Mouse (Mus musculus) c-Kit-positive CD71-positive TER-119-positive erythroid progenitor cells, embryonic 14.5 days (primary cell): Measurements from ENCODE around the gene Gm3625.

Source experiments
- DNase-seq: peaks from one replicate; pipeline ENCODE4 v3.0.0-alpha.2; 2013; ENCODE audit warnings: low spot score

The Gm3625 gene

DNA sequence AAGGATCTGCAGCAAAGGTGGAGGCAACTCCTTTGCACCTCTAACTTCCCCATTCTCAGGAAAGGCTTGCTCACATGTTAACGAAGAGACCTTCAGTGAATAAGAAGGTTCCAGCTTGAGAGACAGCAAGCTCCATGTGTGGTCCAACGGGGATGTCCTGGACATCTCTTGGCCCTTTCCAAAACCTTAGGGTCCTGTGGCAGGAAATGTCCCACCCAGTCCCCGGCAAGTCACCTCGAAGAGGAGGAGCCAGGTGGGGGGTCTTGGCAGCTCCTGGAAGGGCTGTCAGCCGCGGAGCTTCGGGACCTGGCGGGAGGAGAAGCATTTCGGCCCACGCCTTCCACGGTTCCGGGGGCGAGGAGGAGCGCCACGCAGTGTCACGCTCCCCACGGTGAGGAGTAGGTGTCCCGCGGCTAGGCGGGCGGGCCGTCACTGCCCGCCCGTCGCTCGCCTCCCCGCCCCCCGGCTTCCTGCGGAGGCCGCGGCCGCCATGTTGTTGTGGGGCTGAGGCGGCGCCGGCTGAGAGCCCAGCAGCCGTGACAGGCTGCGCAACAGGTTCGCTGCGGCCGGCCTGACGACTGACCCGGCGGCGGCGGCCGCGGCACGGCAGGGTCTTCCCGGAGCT, at the start of gene Gm3625, which contains the start of gene Itsn2:
TSS of gene Gm3625 (minus strand) at position 387 of the 625 bp plus-strand sequence.
TSS of gene Itsn2 (plus strand) at position 98 of the 625 bp plus-strand sequence.
- peak; percentile 56 for DNase-seq

DNA sequence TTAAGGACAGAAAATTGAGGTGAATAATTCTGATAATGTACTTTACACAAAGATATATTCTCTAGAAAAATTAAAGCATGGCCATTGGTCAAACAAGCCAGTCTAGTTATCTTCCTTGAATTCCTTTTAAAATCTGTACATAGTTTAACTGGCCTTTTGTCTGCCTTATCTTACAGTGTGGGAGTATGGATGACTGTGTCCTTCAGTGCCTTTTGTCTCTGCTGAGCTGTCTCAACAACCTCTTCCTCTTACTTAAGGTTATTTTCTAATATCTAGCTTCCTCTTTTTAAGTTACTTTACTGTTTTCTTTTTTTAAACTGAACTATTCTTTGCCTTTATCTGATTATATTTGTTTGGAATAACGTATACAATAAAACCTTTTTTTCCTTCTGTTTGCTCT, 48.0 kb upstream of the Gm3625 start:
- no peak for DNase-seq

DNA sequence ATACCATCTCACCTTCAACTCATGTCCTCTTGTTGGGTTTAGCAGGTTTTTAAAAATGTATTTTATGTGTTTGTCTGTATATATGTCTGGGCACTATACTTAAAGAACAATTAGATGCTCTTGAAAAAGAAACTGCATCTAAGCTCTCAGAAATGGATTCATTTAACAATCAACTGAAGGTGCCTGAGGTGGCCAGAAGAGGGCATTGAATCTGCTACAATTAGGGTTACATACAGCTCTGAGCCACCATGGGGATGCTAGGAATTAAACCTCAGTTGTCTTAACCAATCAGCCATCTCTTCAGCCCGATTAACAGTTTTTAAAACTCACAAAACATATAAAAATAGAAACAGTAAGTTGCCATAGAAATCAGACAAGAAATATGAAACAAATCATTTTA, 45.7 kb upstream of the Gm3625 start:
- no peak for DNase-seq

DNA sequence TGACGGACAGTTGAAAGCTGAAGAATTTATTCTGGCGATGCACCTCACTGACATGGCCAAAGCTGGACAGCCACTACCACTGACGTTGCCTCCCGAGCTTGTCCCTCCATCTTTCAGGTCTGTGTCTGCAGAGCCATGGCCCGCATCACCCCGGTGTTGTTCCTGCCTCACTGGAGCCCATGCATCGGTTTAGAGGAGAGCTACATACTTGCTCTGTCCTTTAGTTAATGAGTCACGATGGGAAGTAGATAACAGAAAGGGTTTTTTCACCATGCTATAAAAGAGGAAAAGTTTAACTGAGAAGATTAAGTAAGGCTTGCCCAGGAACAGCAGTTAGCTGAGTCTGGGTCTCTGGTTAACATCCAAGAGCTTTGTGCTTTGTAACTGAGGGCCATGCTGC, 40.2 kb upstream of the Gm3625 start:
- no peak for DNase-seq

DNA sequence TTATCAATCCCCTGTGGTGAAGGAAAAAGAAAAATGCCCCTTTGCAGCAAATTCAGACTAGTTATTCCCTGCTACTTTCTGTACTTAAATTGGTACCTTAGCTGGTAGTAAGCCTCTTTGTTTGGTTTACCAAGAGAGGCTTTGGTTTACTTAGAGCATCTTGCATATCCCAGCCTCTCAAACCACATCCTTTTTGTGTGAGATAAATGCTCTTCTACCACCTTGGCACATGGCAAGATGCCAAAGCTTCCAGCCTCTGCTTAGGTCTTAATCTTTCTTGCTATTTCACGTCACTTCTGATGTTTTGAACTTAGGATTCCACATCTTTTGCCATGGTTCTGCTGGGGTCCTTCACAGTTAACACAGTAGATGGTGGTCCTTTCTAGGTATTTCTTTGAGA, 31.5 kb upstream of the Gm3625 start:
- DNase-seq: no peak

DNA sequence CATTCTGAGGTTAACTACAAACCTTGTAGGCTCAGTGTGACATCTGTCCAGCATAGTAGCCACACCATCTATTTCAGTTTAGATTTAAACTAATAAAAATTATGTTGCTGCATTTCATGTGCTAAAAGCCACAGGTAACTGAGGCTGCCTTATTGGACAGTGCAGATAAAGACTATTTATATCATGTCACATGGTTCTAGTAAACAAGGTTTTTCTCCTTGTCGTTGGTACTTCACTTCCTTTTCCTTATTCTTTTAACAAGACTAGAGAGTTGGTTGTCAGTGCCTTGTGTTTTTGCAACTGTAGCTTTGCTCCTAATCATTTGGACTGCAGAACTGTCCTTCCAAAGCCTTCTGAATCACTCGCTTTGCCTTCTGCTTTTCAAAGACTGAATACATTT, 22.0 kb upstream of the Gm3625 start:
- no peak for DNase-seq

DNA sequence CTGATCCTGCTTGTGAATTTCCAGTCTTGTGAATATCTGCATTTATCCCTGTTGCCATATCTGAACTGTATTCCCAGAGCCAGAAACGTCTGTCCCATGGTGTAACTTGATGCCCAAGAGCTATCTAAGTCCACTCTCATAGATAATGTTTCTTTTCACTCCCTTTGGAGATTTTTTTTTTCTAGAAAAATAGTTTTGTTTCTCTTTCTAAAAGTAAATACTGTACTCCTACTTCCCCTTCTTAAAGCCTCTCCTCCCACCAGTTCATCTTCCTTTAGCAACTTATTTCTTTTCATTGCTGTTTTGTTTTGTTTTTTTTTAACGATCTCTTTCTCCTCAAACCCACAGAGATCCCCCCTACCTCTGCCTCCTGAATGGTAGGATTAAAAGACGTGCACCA, 13.9 kb upstream of the Gm3625 start:
- DNase-seq: no peak

DNA sequence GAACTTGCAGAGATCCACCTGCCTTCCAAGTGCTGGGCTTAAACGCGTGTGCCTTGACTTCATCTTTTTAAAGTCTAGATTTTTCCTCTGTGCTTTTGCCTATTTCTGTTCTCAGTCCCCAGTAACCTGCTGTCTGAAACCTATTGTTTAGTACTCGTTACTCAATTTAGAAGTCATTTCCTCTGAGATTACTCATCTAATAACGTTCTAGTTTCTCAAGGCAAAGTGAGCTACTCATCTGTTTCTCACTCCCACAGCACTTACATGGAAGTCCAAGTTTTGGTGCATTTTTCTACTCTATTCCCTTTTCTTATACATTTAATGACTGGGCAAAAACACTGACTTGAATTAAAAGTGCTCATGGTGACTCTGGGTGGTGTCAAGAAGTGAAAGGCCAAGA, 7.0 kb upstream of the Gm3625 start:
- no peak for DNase-seq

DNA sequence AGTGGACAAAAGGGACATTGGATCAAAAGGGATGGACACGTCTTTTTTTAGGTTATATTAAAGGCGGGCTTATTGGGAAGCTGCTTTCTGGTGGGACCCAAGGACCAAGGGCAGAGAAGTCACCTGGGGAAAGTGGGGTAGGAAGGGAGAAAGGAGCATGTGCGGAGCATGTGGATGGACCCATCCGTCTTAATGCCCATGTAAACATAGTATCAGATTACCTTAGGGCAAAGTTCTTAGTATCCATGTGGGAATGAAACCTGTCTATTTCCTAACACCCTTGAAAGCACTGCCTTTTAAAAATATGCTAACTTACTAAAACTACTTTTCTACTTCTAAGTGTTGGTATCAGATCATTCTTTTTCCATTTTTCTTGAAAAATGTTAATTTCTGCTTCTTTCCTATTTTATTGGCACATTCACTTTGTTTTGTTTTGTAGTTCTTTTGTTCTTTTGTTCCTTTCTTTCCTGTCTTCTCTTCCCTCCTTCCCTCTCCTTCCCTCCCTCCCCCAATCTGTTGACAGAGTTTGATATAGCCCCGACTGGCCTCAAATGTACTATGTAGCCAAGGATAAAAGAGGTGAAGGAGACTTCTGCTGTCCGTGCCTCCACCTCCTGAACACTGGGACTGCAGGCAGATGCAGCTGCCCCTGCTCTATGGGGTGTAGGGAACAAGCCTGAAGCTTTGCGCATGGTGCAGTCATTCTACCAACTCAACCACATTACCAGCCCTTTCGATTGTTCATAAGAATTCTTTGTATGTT, 6.1 kb upstream of the Gm3625 start:
- no peak for DNase-seq

DNA sequence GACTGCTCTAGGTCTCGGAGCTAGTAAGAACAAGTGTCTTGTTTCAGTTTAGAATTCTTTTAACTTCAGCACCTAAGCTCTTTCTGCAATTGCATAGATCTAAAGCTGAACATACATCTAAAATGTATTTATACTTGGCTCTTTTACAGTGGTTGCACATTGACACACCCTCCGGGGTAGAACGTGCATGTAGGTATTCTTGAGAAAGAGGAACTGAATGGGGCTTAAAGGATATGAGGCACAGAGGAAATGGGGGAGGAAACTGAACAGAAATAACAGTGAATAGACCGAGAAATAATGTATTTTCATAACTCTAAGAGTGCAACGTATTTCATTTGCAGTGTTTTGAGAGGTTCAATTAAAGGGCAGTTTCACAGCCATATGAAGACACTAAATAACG, 2.3 kb upstream of the Gm3625 start:
- no peak for DNase-seq

DNA sequence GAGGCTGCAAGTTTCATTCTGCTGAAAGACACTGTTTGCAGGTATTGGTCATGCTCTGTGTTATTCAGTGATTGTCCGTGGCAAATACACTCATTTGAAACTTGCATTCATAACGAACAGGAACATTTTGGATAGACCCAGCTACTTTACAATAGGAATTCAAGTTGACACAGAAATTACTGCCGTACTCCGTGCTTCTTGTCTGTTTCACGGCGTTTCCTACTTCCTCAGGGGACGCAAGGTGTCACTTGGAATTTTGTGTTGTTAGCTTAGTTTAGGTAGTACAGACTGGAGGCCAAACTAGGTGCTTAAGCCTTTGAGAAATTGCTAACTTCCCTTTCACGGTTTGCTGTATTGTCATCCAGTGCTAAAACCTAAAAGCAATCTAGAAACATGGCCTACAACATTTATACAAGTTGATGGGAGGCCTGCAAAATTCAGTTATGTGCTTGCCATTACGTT, 1.2 kb upstream of the Gm3625 start:
- DNase-seq: no peak

DNA sequence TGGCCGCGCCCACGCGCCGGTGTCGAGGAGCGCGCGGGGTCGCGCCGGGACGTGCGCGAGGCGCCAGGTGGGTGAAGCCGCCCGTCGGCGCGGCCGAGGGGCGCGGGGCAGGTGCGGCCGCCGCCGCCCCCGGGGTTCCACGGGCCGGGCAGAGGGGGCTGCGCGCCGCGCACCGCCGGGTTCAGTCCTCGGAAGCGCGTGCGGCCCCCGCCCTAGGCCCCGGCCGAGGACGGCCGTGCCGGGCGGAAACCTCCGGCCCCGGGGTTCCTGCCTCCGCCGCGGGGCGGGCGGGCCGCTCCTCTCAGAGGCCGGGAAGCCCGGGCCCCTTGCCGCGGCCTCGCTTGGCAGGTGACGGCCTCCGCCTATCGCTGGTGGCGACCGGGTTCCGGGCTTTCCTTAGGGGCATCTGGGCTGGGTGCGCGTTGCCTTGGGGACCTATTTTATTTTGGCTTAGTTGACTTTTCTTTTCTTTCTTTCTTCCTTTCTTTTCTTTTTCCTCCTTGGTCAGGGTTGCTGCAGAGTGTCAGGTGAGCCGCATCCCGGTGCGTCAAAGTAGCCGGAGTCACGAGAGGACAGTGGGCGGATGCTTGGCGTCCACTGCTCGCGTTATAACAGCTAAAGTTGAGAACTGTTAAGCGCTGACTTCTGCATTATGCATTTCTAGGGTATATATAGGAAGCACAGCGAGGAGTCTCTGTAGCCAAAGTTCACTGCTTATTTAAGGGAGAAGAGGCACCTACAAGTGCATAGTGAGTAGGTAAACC, 621 bp upstream of the Gm3625 start:
- DNase-seq: peak; percentile 44

DNA sequence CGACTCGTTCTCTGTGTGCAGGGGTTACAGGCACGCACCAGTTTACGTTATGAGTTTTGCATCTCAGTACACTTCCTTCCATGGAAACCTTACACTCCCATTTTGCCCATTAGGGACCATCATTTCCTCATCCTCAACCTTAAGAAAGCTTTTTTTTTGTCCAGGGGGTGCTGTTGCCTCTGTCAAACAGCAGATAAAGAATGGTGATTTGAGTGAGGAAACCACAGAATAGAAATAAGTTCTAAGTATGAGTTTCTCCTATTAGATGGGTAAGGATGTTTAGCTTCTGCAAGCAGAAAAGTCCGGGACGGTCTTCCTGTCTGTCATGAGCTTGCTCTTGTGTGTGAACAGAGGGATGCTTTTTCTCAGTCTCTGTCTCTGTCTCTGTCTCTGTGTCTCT, 702 bp downstream of the Gm3625 start:
- DNase-seq: peak; percentile 20

DNA sequence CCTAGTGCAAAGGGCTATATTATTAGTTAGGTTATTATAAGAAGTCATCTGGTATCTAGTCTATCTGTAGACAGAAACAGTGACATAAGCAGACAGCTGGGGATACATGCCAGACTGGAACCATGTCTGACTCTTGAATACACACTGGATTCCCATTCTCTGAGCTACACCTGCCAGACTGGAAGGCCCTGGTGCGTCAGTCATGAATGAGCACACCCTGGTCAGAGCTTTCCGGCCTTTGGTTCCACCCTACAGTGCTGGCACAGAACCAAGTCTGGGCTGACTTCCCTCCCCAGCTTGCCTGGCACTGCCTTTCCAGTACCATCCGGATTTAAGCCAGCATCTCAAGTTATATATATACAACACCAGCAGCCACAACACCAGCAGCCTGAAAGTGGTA, 4.1 kb downstream of the Gm3625 start:
- no peak for DNase-seq

DNA sequence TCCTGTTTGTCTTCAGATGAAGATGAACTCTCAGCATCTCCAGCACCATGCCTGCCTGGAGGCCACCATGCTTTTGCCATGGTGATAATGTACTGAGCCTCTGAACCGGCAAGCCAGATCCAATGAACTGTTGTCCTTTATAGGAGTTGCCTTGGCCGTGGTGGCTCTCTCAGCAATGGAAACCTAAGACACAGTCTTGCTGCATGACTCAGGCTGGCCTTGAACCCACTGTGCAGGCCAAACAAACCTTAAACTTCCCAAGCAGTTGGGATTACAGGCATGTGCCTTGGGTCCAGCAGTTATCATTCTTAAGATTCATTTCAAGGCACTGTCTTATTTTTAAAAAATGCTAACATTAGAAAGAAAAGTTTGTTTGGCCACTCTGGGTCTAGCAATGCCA, 4.9 kb downstream of the Gm3625 start:
- no peak for DNase-seq

DNA sequence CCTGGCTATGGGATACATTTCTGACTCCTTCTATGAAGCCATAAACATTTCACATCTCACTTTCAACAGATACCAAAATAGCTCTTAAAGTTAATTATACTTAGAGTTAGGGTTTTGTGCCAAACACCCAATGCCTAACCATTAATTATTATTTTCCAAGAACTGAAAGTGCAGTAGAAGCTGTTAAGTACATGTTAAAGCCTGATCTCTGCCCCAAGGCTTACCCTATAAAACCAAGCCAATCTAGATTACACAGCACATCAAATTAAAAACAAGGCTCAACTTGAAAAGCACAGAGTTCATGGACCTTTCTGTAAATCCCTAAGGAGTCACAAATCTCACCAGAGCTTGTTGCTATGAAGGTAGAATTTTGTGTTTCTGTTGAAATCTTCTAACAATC, 10.4 kb downstream of the Gm3625 start:
- DNase-seq: no peak

DNA sequence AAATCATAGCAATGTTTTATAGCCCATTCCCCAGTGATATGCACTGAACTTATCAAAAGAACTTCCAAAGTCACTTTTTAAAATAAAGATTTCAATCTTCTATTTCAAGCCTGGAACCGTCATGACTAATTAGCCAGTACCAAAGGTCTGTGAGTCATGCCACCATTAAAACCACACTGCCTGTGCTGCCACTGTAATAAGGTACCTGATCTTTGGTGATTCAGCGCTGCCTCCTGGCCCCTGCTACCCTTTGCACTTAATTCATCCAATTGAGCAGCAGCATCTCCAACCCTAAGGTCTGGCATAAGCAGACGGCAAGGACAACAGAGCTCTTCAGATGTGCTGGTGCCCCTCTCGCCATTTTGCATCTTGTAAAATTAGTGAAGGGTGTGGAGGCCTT, 18.7 kb downstream of the Gm3625 start:
- no peak for DNase-seq

DNA sequence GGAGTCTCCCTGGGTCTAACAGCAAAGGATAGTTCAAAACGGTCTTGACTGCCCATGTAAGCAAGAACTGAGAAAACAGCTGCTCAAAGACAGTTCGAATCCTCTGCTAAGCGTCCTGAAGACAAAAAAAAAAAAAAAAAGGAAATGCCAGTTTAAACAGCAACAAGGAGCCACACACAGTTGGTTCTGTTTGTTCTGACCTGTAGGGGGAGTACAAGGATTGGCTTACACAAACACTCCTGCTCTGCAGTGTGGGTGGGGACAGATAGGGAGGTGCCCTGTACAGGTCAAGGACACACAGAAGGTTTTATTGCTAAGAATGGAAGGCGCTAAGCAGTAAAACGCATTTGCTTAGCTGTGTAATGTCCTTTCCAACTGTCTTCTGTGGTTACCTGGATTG, 20.9 kb downstream of the Gm3625 start:
- DNase-seq: peak; percentile 65

DNA sequence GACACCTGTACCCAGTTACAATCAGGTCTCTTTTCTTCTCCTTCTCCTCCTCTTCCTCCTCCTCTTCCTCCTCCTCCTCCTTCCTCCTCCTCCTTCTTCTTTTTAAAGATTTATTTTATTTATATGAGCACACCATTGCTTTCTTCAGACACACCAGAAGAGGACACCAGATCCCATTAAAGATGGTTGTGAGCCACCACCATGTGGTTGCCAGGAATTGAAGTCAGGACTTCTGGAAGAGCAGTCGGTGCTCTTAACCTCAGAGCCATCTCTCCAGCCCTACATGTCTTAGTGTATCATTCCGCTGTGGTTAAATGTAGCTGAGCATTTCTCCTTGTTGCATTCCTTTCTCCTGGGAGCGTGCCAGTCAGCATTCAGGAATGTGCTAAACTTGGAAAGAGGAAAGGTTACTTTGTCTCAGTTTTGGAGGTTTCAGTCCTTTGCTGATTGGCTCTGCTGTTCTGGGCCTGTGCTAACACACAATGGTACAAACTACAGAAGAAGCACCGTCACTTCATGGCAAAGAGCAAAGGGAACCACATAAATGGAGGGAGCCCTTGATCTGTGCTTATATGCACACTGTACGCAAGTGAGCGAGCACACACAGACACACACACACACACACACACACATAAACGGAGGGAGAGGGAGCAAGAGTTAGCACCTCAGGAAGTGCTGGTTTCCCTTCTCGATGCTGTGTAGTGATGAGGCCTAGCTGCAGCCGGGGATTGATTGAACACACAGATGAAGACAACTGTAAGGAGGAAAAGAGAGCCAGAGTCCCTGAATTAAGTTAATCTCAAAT, 34.0 kb downstream of the Gm3625 start:
- no peak for DNase-seq

DNA sequence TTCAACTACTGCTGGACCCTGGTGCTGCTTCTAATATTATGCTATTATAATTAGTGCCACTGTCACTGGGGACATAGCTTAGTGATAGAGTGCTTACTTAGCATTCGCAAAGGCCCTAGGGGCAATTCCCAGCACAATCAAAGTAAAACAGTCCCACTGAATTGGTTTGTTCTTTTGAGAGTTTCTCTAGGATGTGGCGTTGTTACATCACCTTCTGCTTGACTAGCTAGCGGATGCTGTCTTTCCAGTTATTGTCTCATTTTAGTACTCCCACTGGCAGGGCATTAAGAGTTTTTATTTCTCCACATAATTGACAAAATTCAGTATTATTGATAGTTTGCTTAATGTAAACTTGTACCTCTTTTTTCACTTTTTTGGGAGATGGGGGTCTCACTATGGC, 34.7 kb downstream of the Gm3625 start:
- no peak for DNase-seq

DNA sequence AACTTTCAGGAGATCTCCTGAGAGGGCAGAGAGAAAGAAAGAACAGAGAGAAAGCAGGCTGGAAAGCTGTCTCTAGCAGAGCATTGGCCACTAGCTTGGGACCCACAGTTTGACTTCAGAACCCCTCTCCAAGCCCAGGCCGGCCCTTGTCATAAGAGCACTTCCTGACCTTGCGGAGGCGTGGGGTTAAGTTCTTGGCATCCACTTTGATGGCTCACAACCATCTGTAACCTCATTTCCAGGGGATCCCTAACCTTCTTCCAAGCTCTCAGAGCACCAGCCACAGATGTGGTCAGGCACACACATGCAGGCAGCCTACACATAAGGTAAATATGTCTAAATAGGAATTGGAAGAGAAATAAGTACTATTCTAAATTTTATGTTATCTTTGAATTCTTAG, 35.3 kb downstream of the Gm3625 start:
- no peak for DNase-seq

DNA sequence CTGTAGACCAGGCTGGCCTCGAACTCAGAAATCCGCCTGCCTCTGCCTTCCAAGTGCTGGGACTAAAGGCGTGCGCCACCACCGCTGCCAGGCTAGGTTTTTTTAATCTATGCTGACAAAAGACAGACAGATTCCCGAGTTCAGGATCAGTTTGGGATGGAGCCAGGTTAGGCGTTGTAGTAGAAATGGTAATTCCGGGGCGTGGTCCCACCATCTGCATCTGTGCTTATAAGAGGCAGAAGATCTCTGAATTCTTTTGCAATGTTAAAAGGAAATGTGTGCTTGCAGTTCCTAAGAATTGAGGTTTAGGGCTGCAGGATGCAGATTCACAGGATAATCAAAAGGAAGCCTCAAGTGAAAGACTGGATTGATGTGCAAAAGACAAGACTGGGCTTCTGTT, 35.8 kb downstream of the Gm3625 start:
- no peak for DNase-seq
